In genomic region chr6:147718052-147718712, GRCm38 (mm10) we compare ENCODE assay signal across 7 mouse cellular contexts.
A peak's percentile ranks its signal among the peaks of the same experiment; 100 is the strongest.
DNase-seq lines count a peak whose midpoint lies in the region; ATAC-seq lines count a peak whose summit lies in the region.

No protein-coding gene starts in this region.

- H3K9ac ChIP-seq in neural tube, embryonic 11.5 days (ENCODE audit: low read length): no peak overlapping the region

- H3K4me1 ChIP-seq in neural tube, embryonic 11.5 days (ENCODE audit: control insufficient read depth, insufficient read depth, low read length): no peaks in the 10 kb centered on the region

- H3K4me2 ChIP-seq in neural tube, embryonic 11.5 days (ENCODE audit: low read depth): no peak overlapping the region

- ATAC-seq in neural tube, embryonic 11.5 days (ENCODE audit: insufficient read depth, low FRiP score, low TSS enrichment): no peak

- H3K27me3 ChIP-seq in neural tube, embryonic 11.5 days (ENCODE audit: control insufficient read depth, insufficient read depth, low read length): no peaks in the 10 kb centered on the region

- no peak overlapping the region for H3K27ac ChIP-seq in neural tube, embryonic 11.5 days (ENCODE audit: low read depth, low read length)

- DNase-seq in ovary, postnatal 36 days (ENCODE audit: low spot score): peak; percentile 30
- DNase-seq in ovary, postnatal 14 days (ENCODE audit: low spot score): no peak
- peak; percentile 79 to 83 for DNase-seq in cerebellum, postnatal 36 days
- DNase-seq in heart, adult 8-10 months (ENCODE audit: low spot score): peak; percentile 51
- DNase-seq in layer of hippocampus, postnatal 10 days (ENCODE audit: low spot score in 2 of 2): peak; percentile 25 to 33
- DNase-seq in neural tube, embryonic 11.5 days (ENCODE audit: low spot score): peak; percentile 12
- no peak for DNase-seq in spleen, postnatal 4 days (ENCODE audit: low spot score in 2 of 2)

- H3K9me3 ChIP-seq in neural tube, embryonic 11.5 days (ENCODE audit: control insufficient read depth, low read length): no peaks in the 10 kb centered on the region

- H3K4me3 ChIP-seq in neural tube, embryonic 11.5 days (ENCODE audit: low read depth, low read length): no peak overlapping the region

- WGBS in neural tube, embryonic 11.5 days: 41% methylated on average over 8 of the region's 8 CpGs

- no peaks in the 10 kb centered on the region for H3K36me3 ChIP-seq in neural tube, embryonic 11.5 days (ENCODE audit: control insufficient read depth, insufficient read depth, low read length)

Comparison
In these comparisons a context has a peak if more than half of its experiments do, and no peak if none do; other contexts are left out.
1. DNase-seq: peak in ovary, postnatal 36 days (single experiment), cerebellum, postnatal 36 days (2 of 2), heart, adult 8-10 months (single experiment), layer of hippocampus, postnatal 10 days (2 of 2) and neural tube, embryonic 11.5 days (single experiment); none in ovary, postnatal 14 days (single experiment) and spleen, postnatal 4 days (0 of 2).